Mouse (Mus musculus) CH12.LX (cell line): ENCODE measurements around the gene Slc39a3. TPM values are rescaled to one million over a fixed set of nuclear protein-coding genes. Genes with fewer than 3 reads are reported as not detected.

Experiments used
- DNase-seq: peaks from one replicate; pipeline ENCODE4 v3.0.0-alpha.2; 2013; ENCODE audit errors: extremely low read depth
- H3K27ac ChIP-seq: 2 replicates; pipeline ENCODE4 v1.5.1; 2012; ENCODE audit warnings: low read depth, mild to moderate bottlenecking, control low read depth, moderate library complexity; ENCODE audit not compliant: insufficient read depth
- H3K27me3 ChIP-seq: replicated peaks from 2 replicates; pipeline ENCODE3; 2012; ENCODE audit warnings: inconsistent platforms
- H3K36me3 ChIP-seq, 2 experiments: replicated peaks in 1 of 2; 2 replicates each; pipeline versions ENCODE3 to v1.6.1; 2012; ENCODE audit warnings: inconsistent platforms in 1 of 2, low read length in 1 of 2, mild to moderate bottlenecking in 1 of 2, mixed read lengths in 1 of 2, moderate library complexity in 1 of 2; ENCODE audit not compliant: control insufficient read depth in 1 of 2, insufficient read depth in 1 of 2
- H3K4me1 ChIP-seq, 2 experiments: 2 replicates each; pipeline ENCODE4 v1.6.1; 2012; ENCODE audit warnings: inconsistent platforms in 1 of 2, moderate library complexity in 1 of 2; ENCODE audit not compliant: insufficient read depth in 2 of 2, control insufficient read depth in 1 of 2
- H3K4me2 ChIP-seq: 2 replicates; pipeline ENCODE4 v1.6.1; 2012; ENCODE audit warnings: low read depth, mild to moderate bottlenecking, control low read depth; ENCODE audit not compliant: poor library complexity, insufficient read depth, severe bottlenecking
- H3K4me3 ChIP-seq, 3 experiments: fragments of 150-350 bp in 1 of 3; sonication (generic) in 1 of 3; replicated peaks in 1 of 3; 2 replicates each; pipeline versions ENCODE3 to v1.5.1; 2011 to 2012; ENCODE audit warnings: low read depth in 2 of 3, low read length in 2 of 3, mild to moderate bottlenecking in 2 of 3, moderate library complexity in 2 of 3, control low read depth in 1 of 3, improper control_type of control experiment in 1 of 3, inconsistent platforms in 1 of 3, mixed read lengths in 1 of 3; ENCODE audit not compliant: poor library complexity in 1 of 3
- H3K79me2 ChIP-seq: replicated peaks from 2 replicates; pipeline ENCODE4 v1.6.1; 2012; ENCODE audit warnings: mild to moderate bottlenecking, moderate library complexity; ENCODE audit not compliant: control insufficient read depth, poor library complexity, insufficient read depth, severe bottlenecking; ENCODE audit errors: extremely low read depth
- H3K9ac ChIP-seq: 2 replicates; pipeline ENCODE4 v1.6.1; 2012; ENCODE audit warnings: low read depth, mild to moderate bottlenecking, control low read depth, moderate library complexity; ENCODE audit not compliant: insufficient read depth
- H3K9me3 ChIP-seq: replicated peaks from 2 replicates; pipeline ENCODE3; 2012; ENCODE audit warnings: low read length, inconsistent platforms, mixed read lengths
- BHLHE40 ChIP-seq: IDR thresholded peaks from 2 replicates; pipeline ENCODE4 v1.6.1; 2011; ENCODE audit warnings: mild to moderate bottlenecking, low read depth, low read length, improper control_type of control experiment
- CHD1 ChIP-seq: IDR thresholded peaks from 2 replicates; pipeline ENCODE4 v1.6.1; 2012; ENCODE audit warnings: low read depth, low read length, improper control_type of control experiment, inconsistent platforms
- CHD2 ChIP-seq: IDR thresholded peaks from 2 replicates; pipeline ENCODE4 v1.6.1; 2011; ENCODE audit warnings: low read length, improper control_type of control experiment
- GABPA ChIP-seq: IDR thresholded peaks from 2 replicates; pipeline ENCODE4 v1.6.1; 2012; ENCODE audit warnings: low read depth, low read length, improper control_type of control experiment, inconsistent platforms; ENCODE audit not compliant: insufficient replicate concordance
- IRF4 ChIP-seq: IDR thresholded peaks from 2 replicates; pipeline ENCODE4 v1.6.1; 2014; ENCODE audit warnings: low read depth, mild to moderate bottlenecking, inconsistent platforms, low read length, improper control_type of control experiment
- MEF2A ChIP-seq: IDR thresholded peaks from 2 replicates; pipeline ENCODE4 v1.6.1; 2014; ENCODE audit warnings: low read depth, mild to moderate bottlenecking, inconsistent platforms, low read length, improper control_type of control experiment, borderline replicate concordance
- MYC ChIP-seq: IDR thresholded peaks from 2 replicates; pipeline ENCODE4 v1.6.1; 2011; ENCODE audit warnings: low read depth, mild to moderate bottlenecking, improper control_type of control experiment, low read length
- NELFE ChIP-seq: IDR thresholded peaks from 2 replicates; pipeline ENCODE4 v1.6.1; 2011; ENCODE audit warnings: low read depth, low read length, improper control_type of control experiment
- POLR2AphosphoS2 ChIP-seq: IDR thresholded peaks from 2 replicates; pipeline ENCODE4 v1.6.1; 2011; ENCODE audit warnings: low read depth, low read length, improper control_type of control experiment
- RCOR1 ChIP-seq: conservative IDR thresholded peaks from 2 replicates; pipeline ENCODE4 v1.6.1; 2012; ENCODE audit warnings: low read depth, mild to moderate bottlenecking, inconsistent platforms, low read length, improper control_type of control experiment
- SIN3A ChIP-seq: IDR thresholded peaks from 2 replicates; pipeline ENCODE4 v1.6.1; 2012; ENCODE audit warnings: low read length, improper control_type of control experiment, inconsistent platforms
- TBP ChIP-seq: conservative IDR thresholded peaks from 2 replicates; pipeline ENCODE4 v1.6.1; 2011; ENCODE audit warnings: low read depth, low read length, improper control_type of control experiment
- UBTF ChIP-seq: IDR thresholded peaks from 2 replicates; pipeline ENCODE4 v1.6.1; 2012; ENCODE audit warnings: low read depth, mild to moderate bottlenecking, inconsistent platforms, low read length, improper control_type of control experiment, moderate library complexity
- USF1 ChIP-seq: IDR thresholded peaks from 2 replicates; pipeline ENCODE4 v1.6.1; 2014; ENCODE audit warnings: low read depth, mild to moderate bottlenecking, inconsistent platforms, low read length, improper control_type of control experiment
- USF2 ChIP-seq: conservative IDR thresholded peaks from 2 replicates; pipeline ENCODE4 v1.6.1; 2011; ENCODE audit warnings: low read depth, low read length, improper control_type of control experiment
- ZC3H11A ChIP-seq: IDR thresholded peaks from 2 replicates; pipeline ENCODE4 v1.6.1; 2012; ENCODE audit warnings: low read depth, mild to moderate bottlenecking, inconsistent platforms, low read length, improper control_type of control experiment
- dilution Hi-C: fragments of 300-500 bp; cut with MboI; formaldehyde crosslinking; loops from 2 replicates; pipeline ENCODE4 v1.14.3; 2020; ENCODE audit warnings: low sequenced_read_pairs; ENCODE audit not compliant: extremely low pct_unique_long_range_greater_than_20kb, extremely low pct_ligation_motif_present
- in situ Hi-C: fragments of 300-500 bp; cut with MboI; formaldehyde crosslinking; loops from 3 replicates; pipeline ENCODE4 v1.14.3; 2019; ENCODE audit warnings: low sequenced_read_pairs, low pct_ligation_motif_present, low pct_unique_long_range_greater_than_20kb, mixed read lengths
- polyA plus RNA-seq: library from polyadenylated mRNA; unstranded; fragments of >175 nt; gene quantifications from 2 replicates; pipeline ENCODE4 v1.2.1, GENCODE M21; 2012; ENCODE audit warnings: low read depth; ENCODE audit not compliant: insufficient read length
- total RNA-seq, 2 experiments: library from RNA; depleted of rRNA; stranded (reverse); fragments of 300-350 nt in 1 of 2; fragments of >200 nt in 1 of 2; gene quantifications; 2 replicates each; pipeline ENCODE4 v1.2.3; 2012 to 2014

Gene Slc39a3
- total and polyA plus RNA-seq, 3 experiments = 3.9 to 7.2 (median 4.2) TPM

DNA sequence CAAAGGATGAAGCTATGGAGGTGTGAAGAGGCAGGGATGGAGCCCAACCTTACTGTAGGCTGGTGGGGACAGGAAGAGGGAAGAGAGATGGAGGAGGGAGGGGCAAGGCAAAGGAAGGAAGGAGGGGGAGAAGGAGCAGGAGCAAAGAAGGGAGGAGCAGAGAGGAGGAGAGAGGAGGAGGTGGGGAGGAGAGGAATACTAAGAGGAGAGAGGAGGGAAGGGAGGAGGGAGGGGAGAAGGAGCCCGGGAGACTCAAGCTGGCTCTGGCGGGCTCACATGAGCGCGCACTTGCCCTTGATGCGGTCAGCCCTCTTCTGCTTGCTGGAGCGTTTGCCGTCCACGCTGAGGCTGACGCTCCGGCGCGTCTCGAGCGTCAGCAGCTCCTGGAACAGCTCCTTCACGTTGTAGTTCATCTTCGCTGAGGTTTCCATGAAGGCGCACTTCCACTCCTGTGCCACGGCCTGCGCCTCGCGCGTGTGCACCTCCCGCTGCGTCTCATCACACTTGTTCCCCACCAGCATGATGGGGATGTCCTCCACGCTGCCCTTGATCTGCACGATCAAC lies 15.6 kb downstream of the Slc39a3 start:
- no peak for TF ChIP-seq GABPA
- no peak for TF ChIP-seq NELFE
- TF ChIP-seq USF1 = no peak
- Histone ChIP-seq H3K9me3 (peaks cover 13% of the 10 kb centered on the region), H3K79me2 (no peaks in the 10 kb centered on the region), H3K9ac (no peak overlapping the region), H3K4me2 (no peak overlapping the region), H3K4me3 (no peak overlapping the region), H3K27ac (no peak overlapping the region), H3K36me3 (no peaks in the 10 kb centered on the region), H3K27me3 (peaks cover 57% of the 10 kb centered on the region), H3K4me1 (no peaks in the 10 kb centered on the region; a peak in 1 of 4 replicates)
- in situ Hi-C loops (no loop called here), dilution Hi-C loops (no loop called here)
- DNase-seq = no peak

DNA sequence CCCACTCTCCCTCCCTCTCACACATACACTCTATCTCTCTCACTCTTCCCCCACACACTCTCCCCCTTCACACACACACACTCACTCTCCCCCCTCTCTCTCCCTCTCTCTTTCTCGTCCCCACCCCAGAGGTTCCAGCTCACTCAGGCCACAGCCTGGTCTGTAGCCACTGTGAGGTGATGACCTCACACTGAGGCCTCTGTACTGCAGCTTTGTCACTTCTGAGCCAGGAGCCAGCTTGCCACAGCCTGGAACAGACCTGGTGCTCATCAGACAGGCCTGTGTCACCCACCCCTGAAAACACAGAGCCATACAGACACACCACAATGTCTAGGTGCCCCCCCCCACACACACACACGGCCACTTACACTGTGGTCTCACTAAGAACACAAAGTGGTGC lies 17.0 kb downstream of the Slc39a3 start:
- in situ Hi-C loops (no loop called here), dilution Hi-C loops (no loop called here)
- Histone ChIP-seq H3K27ac (no peak overlapping the region), H3K27me3 (peaks cover 54% of the 10 kb centered on the region), H3K36me3 (no peaks in the 10 kb centered on the region), H3K4me2 (no peak overlapping the region), H3K9ac (no peak overlapping the region), H3K4me3 (no peak overlapping the region), H3K9me3 (peaks cover 13% of the 10 kb centered on the region), H3K79me2 (no peaks in the 10 kb centered on the region), H3K4me1 (peaks cover 0 to 5% of the 10 kb centered on the region in 2 experiments; a peak in 3 of 4 replicates)
- no peak for DNase-seq
- TF ChIP-seq SIN3A (no peak), POLR2AphosphoS2 (no peak), CHD1 (no peak), USF2 (no peak), RCOR1 (no peak), BHLHE40 (no peak), MYC (no peak), IRF4 (no peak), TBP (no peak), USF1 (no peak), UBTF (no peak), ZC3H11A (no peak), CHD2 (no peak), MEF2A (no peak)
